Mouse (Mus musculus): ENCODE results near the gene Aprt.

DNA sequence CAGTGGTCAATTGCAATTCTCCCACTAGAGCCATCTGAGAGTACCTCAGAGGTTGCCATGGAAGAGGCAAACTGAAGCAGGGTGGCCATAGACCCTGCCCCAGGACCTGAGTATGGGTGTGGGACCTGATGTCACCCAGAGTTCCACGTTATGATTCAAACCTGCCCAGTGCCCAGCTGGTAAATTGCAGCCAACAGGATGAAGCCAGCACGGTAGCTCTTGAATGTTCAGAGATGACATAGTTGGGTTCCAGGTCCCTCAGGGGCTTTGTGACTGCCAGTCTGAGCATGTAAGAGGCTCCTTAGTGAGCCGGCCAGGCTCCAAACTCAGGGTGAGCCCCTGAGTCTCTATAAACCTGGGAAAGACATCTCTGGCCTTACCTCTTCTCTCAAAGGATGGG, 50.6 kb downstream of the Aprt start:
- TF ChIP-seq CTCF (IDR thresholded peaks at IDR 0.05; ENCODE audit: extremely low read depth, insufficient read depth, low read length) = no peak
- TF ChIP-seq POLR2A (IDR thresholded peaks at IDR 0.05; ENCODE audit: extremely low read depth, insufficient read depth, low read length) = no peak
